Mouse (Mus musculus) embryonic facial prominence, embryonic 12.5 days (tissue): ENCODE measurements around the gene Gm49373. TPM values are rescaled to one million over a fixed set of nuclear protein-coding genes. Genes with fewer than 3 reads are reported as not detected.

ENCODE experiments used
- microRNA counts: library from miRNA; unstranded; fragments of <30 nt; microRNA quantifications from one replicate; lab custom pipeline; 2017
- microRNA-seq: library from miRNA; unstranded; fragments of <30 nt; microRNA quantifications from one replicate; pipeline ENCODE4, GENCODE M21; 2017
- polyA plus RNA-seq: library from polyadenylated mRNA; unstranded; fragments of >200 nt; fragmentation: Nextera tagmentation; extraction: Ambion mirVana; gene quantifications from 2 replicates; pipeline ENCODE4 v1.2.1, GENCODE M21; 2016

Gm49373 gene
- polyA plus RNA-seq, 1 experiment from 2014 or later: 1.5 TPM

MicroRNAs encoded within 50 kb of the gene (microRNA counts, 519-probe panel; counts per million panel counts)
- 4,734 counts per million, percentile 84 among the panel's probes with 10 or more counts for microRNA mmu-miR-1900 (lab: Ali Mortazavi, UCI)

Small RNAs within 50 kb of the gene (microRNA-seq; reads per million reads assigned to microRNA genes)
- gene Mir1900: not detected
- 1.3 reads per million for gene Mir7082

Other genes with a start within 250 kb of the Gm49373 start
- 3.0 and 3.9 TPM in 2 replicates for gene A230050P20Rik, start 204.5 kb downstream of the Gm49373 start, polyA plus RNA-seq
- gene Angptl6, start 193.4 kb downstream of the Gm49373 start, polyA plus RNA-seq: 3.5 and 3.7 TPM in 2 replicates
- 75.0 and 79.3 TPM in 2 replicates for gene Ppan, start 184.9 kb downstream of the Gm49373 start, polyA plus RNA-seq
- 330 and 337 TPM in 2 replicates for gene Eif3g, start 174.5 kb downstream of the Gm49373 start, polyA plus RNA-seq
- 122 and 124 TPM in 2 replicates for gene Dnmt1, start 113.2 kb downstream of the Gm49373 start, polyA plus RNA-seq
- gene S1pr2, start 96.3 kb downstream of the Gm49373 start, polyA plus RNA-seq: 48.7 and 53.0 TPM in 2 replicates
- 128 TPM in 2 replicates for gene Mrpl4, start 70.4 kb downstream of the Gm49373 start, polyA plus RNA-seq
- gene Icam1, start 57.1 kb downstream of the Gm49373 start, polyA plus RNA-seq: 8.6 and 9.0 TPM in 2 replicates
- 1.6 and 2.5 TPM in 2 replicates for gene Icam4, start 43.7 kb downstream of the Gm49373 start, polyA plus RNA-seq
- gene Icam5, start 41.0 kb downstream of the Gm49373 start, polyA plus RNA-seq: 0.14 and 0.23 TPM in 2 replicates
- 0.82 and 2.0 TPM in 2 replicates for gene Zglp1, start 6.0 kb downstream of the Gm49373 start, polyA plus RNA-seq
- gene Fdx1l, start 518 bp upstream of the Gm49373 start, polyA plus RNA-seq: 54.8 and 59.3 TPM in 2 replicates
- 2.3 TPM in 2 replicates for gene Gm38431, start 18.9 kb upstream of the Gm49373 start, polyA plus RNA-seq
- 61.5 and 64.3 TPM in 2 replicates for gene Raver1, start 18.9 kb upstream of the Gm49373 start, polyA plus RNA-seq
- 13.9 and 17.4 TPM in 2 replicates for gene Tyk2, start 58.1 kb upstream of the Gm49373 start, polyA plus RNA-seq
- gene Cdc37, start 76.9 kb upstream of the Gm49373 start, polyA plus RNA-seq: 335 and 342 TPM in 2 replicates
- gene Pde4a, start 92.6 kb upstream of the Gm49373 start, polyA plus RNA-seq: 5.6 and 7.2 TPM in 2 replicates
- 61.3 and 68.7 TPM in 2 replicates for gene Keap1, start 166.3 kb upstream of the Gm49373 start, polyA plus RNA-seq
- 0.42 and 0.64 TPM in 2 replicates for gene S1pr5, start 175.3 kb upstream of the Gm49373 start, polyA plus RNA-seq
- 33.6 and 33.9 TPM in 2 replicates for gene Atg4d, start 192.2 kb upstream of the Gm49373 start, polyA plus RNA-seq
- gene Kri1, start 214.9 kb upstream of the Gm49373 start, polyA plus RNA-seq: 16.8 and 17.9 TPM in 2 replicates
- gene Cdkn2d, start 218.3 kb upstream of the Gm49373 start, polyA plus RNA-seq: 51.7 and 52.5 TPM in 2 replicates
- 15.8 and 18.2 TPM in 2 replicates for gene Ap1m2, start 239.2 kb upstream of the Gm49373 start, polyA plus RNA-seq
- gene Slc44a2, start 247.6 kb upstream of the Gm49373 start, polyA plus RNA-seq: 117 and 118 TPM in 2 replicates